Mouse (Mus musculus) hindbrain, embryonic 11.5 days (tissue): Measurements from ENCODE around the gene Reep1. TPM values are rescaled to one million over a fixed set of nuclear protein-coding genes. Genes with fewer than 3 reads are reported as not detected.

Experiments
- ATAC-seq: fragments of 200-750 bp; cut with Nextera tagmentation; 2 replicates; pipeline ENCODE4 v1.8.0; 2017; ENCODE audit warnings: mild to moderate bottlenecking, moderate TSS enrichment, moderate library complexity; ENCODE audit not compliant: low FRiP score
- DNase-seq: peaks from one replicate; pipeline ENCODE4 v3.0.0-alpha.2; 2015; ENCODE audit warnings: low spot score
- H3K27ac ChIP-seq: fragments of 300-500 bp; sonication (generic); 2 replicates; pipeline ENCODE4 v1.5.1; 2014; ENCODE audit warnings: mild to moderate bottlenecking, low read depth, low read length
- H3K27me3 ChIP-seq: fragments of 300-500 bp; sonication (generic); 2 replicates; pipeline ENCODE4 v1.6.1; 2014; ENCODE audit warnings: mild to moderate bottlenecking, low read length, moderate library complexity, mixed read lengths; ENCODE audit not compliant: control insufficient read depth, insufficient read depth
- H3K36me3 ChIP-seq: fragments of 300-500 bp; sonication (generic); 2 replicates; pipeline ENCODE4 v1.6.1; 2014; ENCODE audit warnings: mild to moderate bottlenecking, low read length, moderate library complexity, mixed read lengths; ENCODE audit not compliant: control insufficient read depth, insufficient read depth
- H3K4me1 ChIP-seq: fragments of 300-500 bp; sonication (generic); replicated peaks from 2 replicates; pipeline ENCODE4 v1.6.1; 2014; ENCODE audit warnings: low read length, mixed read lengths; ENCODE audit not compliant: control insufficient read depth, insufficient read depth
- H3K4me2 ChIP-seq: fragments of 300-500 bp; sonication (generic); replicated peaks from 2 replicates; pipeline ENCODE4 v1.6.1; 2014; ENCODE audit warnings: mild to moderate bottlenecking, low read depth, low read length
- H3K4me3 ChIP-seq: fragments of 300-500 bp; sonication (generic); 2 replicates; pipeline ENCODE4 v1.5.1; 2014; ENCODE audit warnings: low read depth, low read length
- H3K9ac ChIP-seq: fragments of 300-500 bp; sonication (generic); 2 replicates; pipeline ENCODE4 v1.6.1; 2014; ENCODE audit warnings: low read depth, low read length
- H3K9me3 ChIP-seq: fragments of 300-500 bp; sonication (generic); 2 replicates; pipeline ENCODE4 v1.6.1; 2016; ENCODE audit warnings: low read length; ENCODE audit not compliant: control insufficient read depth
- WGBS: fragments of 180-500 bp; shearing (Covaris S2); extraction: QIAGEN DNeasy Blood & Tissue Kit; methylation state at CpG from one replicate; pipeline ENCODE4 v1.1.7; 2014; 5-methylcytosine and 5-hydroxymethylcytosine counted together
- polyA plus RNA-seq: library from polyadenylated mRNA; unstranded; fragments of >200 nt; fragmentation: Nextera tagmentation; extraction: Ambion mirVana; gene quantifications from 2 replicates; pipeline ENCODE4 v1.2.1, GENCODE M21; 2014

Gene Reep1
- polyA plus RNA-seq, 1 experiment from 2014 or later: 75.3 TPM

DNA sequence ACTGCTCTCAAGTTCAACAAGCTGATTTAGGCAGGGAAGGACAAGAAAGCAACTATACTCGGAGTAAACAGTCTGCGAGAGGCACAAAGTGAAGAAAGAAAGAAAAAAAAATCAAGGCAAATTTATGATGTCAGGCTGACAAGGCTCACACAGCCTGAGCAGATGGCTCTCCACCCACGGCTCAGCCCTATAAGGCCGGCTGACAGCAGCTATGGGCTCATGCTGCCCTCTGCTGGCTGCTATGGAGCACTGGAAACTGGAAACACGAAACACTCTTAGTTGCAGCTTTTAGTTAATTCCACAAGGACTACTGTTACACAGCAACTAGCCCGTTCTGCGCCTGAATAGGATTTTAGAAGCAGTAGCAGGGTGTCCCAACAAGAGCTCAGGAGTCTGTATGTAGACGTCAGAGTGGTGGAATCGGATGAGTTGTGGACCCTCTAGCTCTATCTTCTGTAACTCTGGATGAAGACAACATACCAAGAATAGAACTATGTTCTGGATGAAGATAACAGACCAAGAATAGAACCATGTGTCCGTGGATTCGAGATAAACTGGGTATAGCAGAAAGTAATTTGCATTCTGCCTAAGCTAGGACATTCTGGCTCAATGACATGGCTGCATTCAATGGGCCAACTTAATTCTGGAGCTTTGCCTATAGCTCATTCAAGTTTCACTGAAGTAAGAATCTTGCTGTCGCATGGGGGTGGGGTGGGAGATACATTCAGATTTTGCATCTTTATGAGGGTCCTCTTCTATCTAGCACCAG is 96.9 kb downstream of the Reep1 start:
- no peak overlapping the region for H3K4me3 ChIP-seq
- no peak overlapping the region for H3K27ac ChIP-seq
- H3K9ac ChIP-seq: no peak overlapping the region
- DNase-seq: peak; percentile 85
- H3K27me3 ChIP-seq: no peaks in the 10 kb centered on the region
- H3K36me3 ChIP-seq: no peaks in the 10 kb centered on the region
- no peaks in the 10 kb centered on the region for H3K4me1 ChIP-seq
- WGBS: 33% methylated on average over 12 of the region's 12 CpGs
- peak; percentile 84 for ATAC-seq
- H3K4me2 ChIP-seq: no peak overlapping the region
- no peaks in the 10 kb centered on the region for H3K9me3 ChIP-seq

DNA sequence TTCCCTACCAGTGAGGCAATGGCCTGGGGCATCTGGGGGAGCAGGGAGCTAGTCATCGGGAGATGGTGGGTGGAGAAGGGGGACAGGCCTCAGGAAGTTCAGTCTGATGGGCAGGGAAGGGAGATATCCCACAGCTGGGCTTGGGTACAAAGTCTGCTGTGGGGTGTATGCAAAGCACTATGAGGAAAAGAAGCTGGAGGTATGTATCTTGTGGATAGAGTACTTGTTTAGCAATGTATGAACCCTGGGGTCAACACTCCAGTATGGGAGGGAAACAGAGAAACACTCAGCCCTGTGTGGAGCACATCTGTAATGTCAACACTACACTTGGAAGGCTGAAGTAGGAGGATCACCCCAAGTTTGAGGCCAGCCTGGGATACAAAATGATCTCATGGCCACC is 99.4 kb downstream of the Reep1 start:
- WGBS: 73% methylated on average over 1 of the region's 1 CpGs
- Histone ChIP-seq H3K9ac (no peak overlapping the region), H3K9me3 (no peaks in the 10 kb centered on the region), H3K27me3 (no peaks in the 10 kb centered on the region), H3K4me3 (no peak overlapping the region), H3K36me3 (no peaks in the 10 kb centered on the region), H3K27ac (no peak overlapping the region), H3K4me1 (no peaks in the 10 kb centered on the region), H3K4me2 (no peak overlapping the region)
- ATAC-seq: no peak
- DNase-seq: no peak

DNA sequence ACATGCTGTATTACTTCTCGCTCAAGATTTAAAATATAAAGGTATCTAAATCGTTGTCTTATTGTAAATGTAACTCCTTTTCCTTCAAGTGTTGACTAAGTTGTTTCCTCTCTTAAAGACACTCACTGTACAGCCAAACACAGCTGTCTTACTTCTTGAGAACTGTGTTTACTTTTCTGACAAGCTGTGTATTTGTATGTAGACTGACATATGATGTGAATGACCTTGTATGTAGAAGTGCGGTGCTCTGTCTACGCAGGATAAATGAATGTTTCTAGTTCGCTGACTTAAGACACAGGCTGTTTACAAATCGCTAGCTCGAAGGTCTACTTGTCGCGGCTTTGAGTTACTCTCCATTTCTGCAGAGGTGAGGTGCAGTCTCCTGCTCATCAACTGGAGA is 102.5 kb downstream of the Reep1 start:
- no peaks in the 10 kb centered on the region for H3K27me3 ChIP-seq

DNA sequence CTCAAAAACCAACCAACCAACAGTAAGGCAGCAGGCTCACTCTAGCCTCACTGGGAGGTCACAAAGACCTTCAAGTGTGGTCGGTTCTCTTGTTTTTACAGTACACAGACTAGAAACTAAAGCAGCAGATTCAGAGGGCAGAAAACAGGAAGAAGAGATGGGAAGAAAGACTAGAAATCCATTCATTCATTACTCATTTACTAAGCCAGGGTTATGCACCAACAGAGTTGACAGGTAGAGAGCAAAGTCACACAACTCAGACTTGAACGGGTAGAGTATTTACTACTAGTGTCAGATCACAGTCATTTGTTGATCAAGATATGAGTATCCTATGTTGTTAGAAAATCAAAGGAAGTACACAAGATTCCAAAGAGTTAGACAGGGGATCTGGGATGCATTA is 105.5 kb downstream of the Reep1 start:
- Histone ChIP-seq H3K4me3 (no peak overlapping the region), H3K9ac (no peak overlapping the region), H3K4me1 (no peaks in the 10 kb centered on the region), H3K27ac (no peak overlapping the region), H3K9me3 (no peaks in the 10 kb centered on the region), H3K36me3 (peaks cover 5% of the 10 kb centered on the region; the same call in 1 of the 2 replicates), H3K4me2 (no peak overlapping the region), H3K27me3 (no peaks in the 10 kb centered on the region)
- no peak for ATAC-seq
- WGBS: 93% methylated on average over 2 of the region's 2 CpGs
- DNase-seq: no peak

More for the DNA sequence above, 102.5 kb downstream of the Reep1 start:
- ATAC-seq (no peak), DNase-seq (no peak)
- H3K4me3 ChIP-seq: no peak overlapping the region
- WGBS: 91% methylated on average over 9 of the region's 9 CpGs
- no peaks in the 10 kb centered on the region for H3K36me3 ChIP-seq
- H3K9me3 ChIP-seq: no peaks in the 10 kb centered on the region
- H3K4me2 ChIP-seq: no peak overlapping the region
- H3K9ac ChIP-seq: no peak overlapping the region
- no peaks in the 10 kb centered on the region for H3K4me1 ChIP-seq
- H3K27ac ChIP-seq: no peak overlapping the region

DNA sequence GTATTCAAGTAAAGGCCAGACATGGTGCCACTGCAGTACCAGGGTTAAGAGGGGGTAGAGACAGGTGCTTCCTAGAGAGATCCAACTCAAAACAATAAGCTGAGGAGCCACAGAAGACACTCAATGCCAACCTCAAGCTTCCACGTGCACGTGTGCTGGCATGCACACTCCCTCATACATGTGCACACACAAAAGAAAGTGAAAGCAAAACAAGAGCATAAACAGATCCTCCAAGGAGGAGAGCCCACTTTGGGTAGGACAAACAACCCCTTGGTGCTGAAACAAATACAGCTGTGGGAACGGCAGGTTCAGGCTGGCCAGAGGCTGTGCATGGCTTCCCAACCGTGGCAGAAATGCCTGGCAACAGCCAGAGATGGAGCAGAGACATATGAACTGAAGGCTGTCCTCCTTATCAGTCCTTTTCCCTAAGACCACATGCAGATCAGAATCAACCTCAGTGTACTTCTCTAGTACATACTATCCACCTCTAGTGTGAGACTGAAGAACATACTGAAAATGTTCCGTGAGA is 112.5 kb downstream of the Reep1 start:
- H3K4me1 ChIP-seq: no peaks in the 10 kb centered on the region
- no peak overlapping the region for H3K4me2 ChIP-seq

DNA sequence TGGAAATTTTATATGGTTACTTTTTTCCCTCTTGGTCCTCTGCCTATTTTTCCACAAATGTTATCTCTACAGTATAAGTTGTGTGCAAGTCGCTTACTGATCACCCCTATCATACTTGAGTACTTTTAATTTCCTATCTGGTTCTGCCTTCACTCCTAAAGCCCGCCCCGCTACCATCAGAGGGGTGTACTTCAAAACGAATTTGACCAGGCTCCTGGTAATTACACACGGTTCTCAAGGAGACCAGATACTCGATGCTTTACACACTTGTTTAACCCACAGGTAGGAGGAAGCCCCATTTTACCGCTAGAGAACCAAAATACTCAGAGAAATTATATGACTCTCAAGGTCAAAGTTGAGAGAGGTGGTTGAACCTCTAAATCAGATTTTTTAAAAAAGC is 115.7 kb downstream of the Reep1 start:
- Histone ChIP-seq H3K27me3 (no peaks in the 10 kb centered on the region), H3K27ac (no peak overlapping the region), H3K4me3 (peak overlapping the region; percentile 50), H3K4me2 (peak overlapping the region; percentile 68), H3K9me3 (no peaks in the 10 kb centered on the region), H3K9ac (peak overlapping the region; percentile 44), H3K4me1 (no peaks in the 10 kb centered on the region), H3K36me3 (no peaks in the 10 kb centered on the region)
- ATAC-seq: peak; percentile 44; the same call in 1 of the 2 replicates
- under 1% methylated on average over 7 of the region's 7 CpGs for WGBS
- no peak for DNase-seq

More for the DNA sequence above, 112.5 kb downstream of the Reep1 start:
- no peak overlapping the region for H3K27ac ChIP-seq
- ATAC-seq: no peak
- no peak for DNase-seq
- no peak overlapping the region for H3K4me3 ChIP-seq
- H3K9me3 ChIP-seq: no peaks in the 10 kb centered on the region
- H3K9ac ChIP-seq: no peak overlapping the region
- 82% methylated on average over 5 of the region's 5 CpGs for WGBS
- peaks cover 5% of the 10 kb centered on the region; the same call in 1 of the 2 replicates for H3K36me3 ChIP-seq
- H3K27me3 ChIP-seq: no peaks in the 10 kb centered on the region

DNA sequence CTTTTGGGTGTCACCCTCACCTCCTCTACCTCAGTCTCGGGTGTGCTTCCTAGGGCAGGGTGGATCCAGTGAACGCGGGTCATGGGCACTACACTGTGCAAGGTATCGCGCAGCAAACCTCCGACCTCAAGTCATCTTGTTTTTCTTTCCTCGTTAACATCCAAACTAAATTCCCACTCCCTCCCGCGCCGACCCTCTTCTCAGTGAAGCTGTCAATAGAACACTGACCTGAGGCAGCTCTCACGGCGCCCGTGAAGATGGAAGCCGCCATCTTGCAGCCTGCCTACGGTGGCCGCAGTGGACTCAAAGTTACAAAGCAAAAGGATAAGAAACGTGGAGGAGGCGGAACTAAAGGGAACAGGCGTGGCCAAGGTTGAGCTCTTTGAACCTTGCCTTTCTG is 116.1 kb downstream of the Reep1 start:
- no peaks in the 10 kb centered on the region for H3K9me3 ChIP-seq
- WGBS: under 1% methylated on average over 19 of the region's 19 CpGs
- peak overlapping the region; percentile 68 for H3K4me2 ChIP-seq
- no peaks in the 10 kb centered on the region for H3K36me3 ChIP-seq
- no peaks in the 10 kb centered on the region for H3K27me3 ChIP-seq
- H3K27ac ChIP-seq: no peak overlapping the region
- H3K4me1 ChIP-seq: no peaks in the 10 kb centered on the region
- ATAC-seq: peak; percentile 92
- H3K9ac ChIP-seq: peak overlapping the region; percentile 44
- H3K4me3 ChIP-seq: peak overlapping the region; percentile 50
- peak; percentile 86 for DNase-seq

DNA sequence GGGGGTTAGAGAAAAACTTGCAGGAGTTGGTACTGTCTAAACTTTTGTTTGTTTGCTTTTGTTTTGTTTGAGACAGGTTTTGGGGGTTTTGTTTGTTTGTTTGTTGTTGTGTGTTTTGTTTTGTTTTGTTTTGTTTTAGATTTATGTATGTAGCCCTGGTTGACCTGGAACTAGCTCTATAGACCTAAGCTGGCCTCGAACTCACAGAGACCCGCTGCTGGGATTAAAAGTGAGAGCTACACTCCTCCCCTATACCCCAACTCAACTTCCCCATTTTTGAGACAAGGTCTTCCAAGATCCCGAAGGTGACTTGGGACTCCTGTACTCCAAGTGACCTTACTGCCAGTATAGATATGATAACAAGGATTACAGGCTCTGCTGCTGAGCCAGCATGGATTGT is 116.6 kb downstream of the Reep1 start:
- peak overlapping the region; percentile 50 for H3K4me3 ChIP-seq
- WGBS: 31% methylated on average over 3 of the region's 3 CpGs
- no peak overlapping the region for H3K9ac ChIP-seq
- H3K36me3 ChIP-seq: no peaks in the 10 kb centered on the region
- no peaks in the 10 kb centered on the region for H3K4me1 ChIP-seq
- DNase-seq: peak; percentile 27
- H3K9me3 ChIP-seq: no peaks in the 10 kb centered on the region
- H3K27me3 ChIP-seq: no peaks in the 10 kb centered on the region
- H3K4me2 ChIP-seq: peak overlapping the region; percentile 68
- ATAC-seq: peak; percentile 67; the same call in 1 of the 2 replicates
- no peak overlapping the region for H3K27ac ChIP-seq

DNA sequence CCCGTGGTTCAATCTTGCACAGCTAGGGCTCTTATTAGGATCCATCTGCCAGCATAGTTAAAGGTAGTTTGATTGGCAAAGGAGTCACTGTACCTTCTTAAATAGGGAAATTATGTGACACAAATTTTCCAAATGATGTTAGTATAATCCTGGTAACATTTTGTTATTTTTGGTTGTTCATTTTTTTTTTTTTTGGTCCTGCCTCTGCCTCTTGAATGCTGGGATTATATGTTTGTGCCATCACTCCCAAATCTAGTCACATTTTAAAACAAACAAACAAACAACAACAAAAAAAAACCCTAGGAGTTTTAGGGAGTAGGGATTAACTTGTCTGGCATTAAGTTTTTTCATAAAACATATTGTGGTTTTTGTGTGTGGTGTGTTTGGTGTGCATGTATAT is 119.5 kb downstream of the Reep1 start, which contains the start of gene Mrpl35:
Gene Mrpl35 (minus strand): TSS at position 101 of the 400 bp plus-strand sequence.
- WGBS: 48% methylated on average over 1 of the region's 1 CpGs
- no peak for ATAC-seq

More for the DNA sequence above, 119.5 kb downstream of the Reep1 start, which contains the start of gene Mrpl35:
- H3K27ac ChIP-seq: no peak within 1 kb of the TSS
- H3K9ac ChIP-seq: no peak within 1 kb of the TSS
- H3K9me3 ChIP-seq: no peaks in the 10 kb centered on the region
- DNase-seq: no peak
- H3K27me3 ChIP-seq: no peaks in the 10 kb centered on the region
- no peak within 1 kb of the TSS for H3K4me2 ChIP-seq
- no peaks in the 10 kb centered on the region for H3K36me3 ChIP-seq
- H3K4me3 ChIP-seq: no peak within 1 kb of the TSS
- no peaks in the 10 kb centered on the region for H3K4me1 ChIP-seq
